Mouse (Mus musculus): ENCODE measurements around the gene Cspg5. TPM values are rescaled to one million over a fixed set of nuclear protein-coding genes. Genes with fewer than 3 reads are reported as not detected.
A peak's percentile ranks its signal among the peaks of the same experiment; 100 is the strongest.

The Cspg5 gene
- polyA plus RNA-seq (2016; fragmentation: Nextera tagmentation; extraction: Ambion mirVana): 0.19 and 0.31 TPM in 2 replicates

GRCm38 (mm10) chr9:110243221-110243833 lies at the start of gene Cspg5:
Gene Cspg5, plus strand, starts transcription at chr9:110243783.
- Histone ChIP-seq H3K9me3 (replicated peaks) (no peaks in the 10 kb centered on the region), H3K4me2 (peak within 1 kb of the TSS; percentile 92), H3K9ac (no peak within 1 kb of the TSS), H3K4me1 (peaks cover 21% of the 10 kb centered on the region), H3K27me3 (replicated peaks) (peaks cover 58% of the 10 kb centered on the region), H3K27ac (no peak within 1 kb of the TSS), H3K4me3 (no peak within 1 kb of the TSS), H3K36me3 (peaks cover 27% of the 10 kb centered on the region)
- 57% methylated on average over 7 of the region's 7 CpGs for WGBS (ENCODE audit: insufficient replicate concordance)
- ATAC-seq: no peak

- Histone ChIP-seq H3K27ac (no peak overlapping the region), H3K9me3 (replicated peaks) (no peaks in the 10 kb centered on the region), H3K4me3 (no peak overlapping the region), H3K36me3 (peaks cover 82% of the 10 kb centered on the region), H3K27me3 (replicated peaks) (no peaks in the 10 kb centered on the region), H3K4me1 (no peaks in the 10 kb centered on the region), H3K4me2 (no peak overlapping the region), H3K9ac (no peak overlapping the region)
- 60% methylated on average over 2 of the region's 2 CpGs for WGBS (ENCODE audit: insufficient replicate concordance)
- ATAC-seq: no peak
Observed at GRCm38 (mm10) chr9:110199870-110200269, 43.7 kb upstream of the Cspg5 start.

GRCm38 (mm10) chr9:110205526-110206404 lies 37.8 kb upstream of the Cspg5 start:
- H3K4me1 ChIP-seq: no peaks in the 10 kb centered on the region
- no peak overlapping the region for H3K9ac ChIP-seq
- ATAC-seq: no peak
- no peak overlapping the region for H3K27ac ChIP-seq
- no peaks in the 10 kb centered on the region for H3K9me3 ChIP-seq (replicated peaks)
- 80% methylated on average over 15 of the region's 15 CpGs for WGBS (ENCODE audit: insufficient replicate concordance)
- H3K27me3 ChIP-seq (replicated peaks): no peaks in the 10 kb centered on the region
- no peak overlapping the region for H3K4me2 ChIP-seq
- peaks cover 90% of the 10 kb centered on the region for H3K36me3 ChIP-seq
- no peak overlapping the region for H3K4me3 ChIP-seq

GRCm38 (mm10) chr9:110206437-110206836 lies 37.1 kb upstream of the Cspg5 start:
- no peak for ATAC-seq
- no peak overlapping the region for H3K9ac ChIP-seq

GRCm38 (mm10) chr9:110208265-110208664 lies 35.3 kb upstream of the Cspg5 start:
- H3K9ac ChIP-seq: no peak overlapping the region
- H3K4me3 ChIP-seq: no peak overlapping the region
- no peaks in the 10 kb centered on the region for H3K27me3 ChIP-seq (replicated peaks)
- H3K36me3 ChIP-seq: peaks cover 91% of the 10 kb centered on the region
- H3K9me3 ChIP-seq (replicated peaks): no peaks in the 10 kb centered on the region
- WGBS (ENCODE audit: insufficient replicate concordance): 72% methylated on average over 7 of the region's 7 CpGs
- no peak overlapping the region for H3K27ac ChIP-seq
- H3K4me1 ChIP-seq: no peaks in the 10 kb centered on the region
- no peak overlapping the region for H3K4me2 ChIP-seq
- no peak for ATAC-seq

More at GRCm38 (mm10) chr9:110206437-110206836, 37.1 kb upstream of the Cspg5 start:
- H3K4me1 ChIP-seq: no peaks in the 10 kb centered on the region
- no peak overlapping the region for H3K27ac ChIP-seq
- peaks cover 91% of the 10 kb centered on the region for H3K36me3 ChIP-seq
- H3K4me3 ChIP-seq: no peak overlapping the region
- no peaks in the 10 kb centered on the region for H3K9me3 ChIP-seq (replicated peaks)
- WGBS (ENCODE audit: insufficient replicate concordance): 84% methylated on average over 2 of the region's 2 CpGs
- H3K4me2 ChIP-seq: no peak overlapping the region
- no peaks in the 10 kb centered on the region for H3K27me3 ChIP-seq (replicated peaks)

GRCm38 (mm10) chr9:110208967-110209366 lies 34.6 kb upstream of the Cspg5 start:
- no peak for ATAC-seq
- H3K36me3 ChIP-seq: peaks cover 91% of the 10 kb centered on the region

GRCm38 (mm10) chr9:110224273-110224672 lies 19.3 kb upstream of the Cspg5 start:
- H3K27me3 ChIP-seq (replicated peaks): no peaks in the 10 kb centered on the region
- ATAC-seq: no peak
- H3K4me2 ChIP-seq: no peak overlapping the region
- H3K4me3 ChIP-seq: no peak overlapping the region
- no peaks in the 10 kb centered on the region for H3K4me1 ChIP-seq
- no peak overlapping the region for H3K9ac ChIP-seq
- H3K9me3 ChIP-seq (replicated peaks): no peaks in the 10 kb centered on the region
- WGBS (ENCODE audit: insufficient replicate concordance): 85% methylated on average over 4 of the region's 4 CpGs
- H3K36me3 ChIP-seq: peaks cover 89% of the 10 kb centered on the region
- H3K27ac ChIP-seq: no peak overlapping the region

More at GRCm38 (mm10) chr9:110208967-110209366, 34.6 kb upstream of the Cspg5 start:
- Histone ChIP-seq H3K4me2 (no peak overlapping the region), H3K27me3 (replicated peaks) (no peaks in the 10 kb centered on the region), H3K4me1 (no peaks in the 10 kb centered on the region), H3K9ac (no peak overlapping the region), H3K27ac (no peak overlapping the region), H3K9me3 (replicated peaks) (no peaks in the 10 kb centered on the region), H3K4me3 (no peak overlapping the region)
- 87% methylated on average over 3 of the region's 3 CpGs for WGBS (ENCODE audit: insufficient replicate concordance)

- Histone ChIP-seq H3K9me3 (replicated peaks) (no peaks in the 10 kb centered on the region), H3K4me1 (no peaks in the 10 kb centered on the region), H3K27me3 (replicated peaks) (no peaks in the 10 kb centered on the region), H3K4me3 (no peak overlapping the region), H3K27ac (no peak overlapping the region), H3K36me3 (peaks cover 88% of the 10 kb centered on the region), H3K9ac (no peak overlapping the region), H3K4me2 (no peak overlapping the region)
- 88% methylated on average over 4 of the region's 4 CpGs for WGBS (ENCODE audit: insufficient replicate concordance)
- ATAC-seq: no peak
Observed at GRCm38 (mm10) chr9:110226191-110226590, 17.4 kb upstream of the Cspg5 start.

- Histone ChIP-seq H3K9me3 (replicated peaks) (no peaks in the 10 kb centered on the region), H3K9ac (no peak overlapping the region), H3K27me3 (replicated peaks) (no peaks in the 10 kb centered on the region), H3K4me3 (no peak overlapping the region), H3K27ac (no peak overlapping the region), H3K36me3 (peaks cover 83% of the 10 kb centered on the region), H3K4me1 (no peaks in the 10 kb centered on the region), H3K4me2 (no peak overlapping the region)
- ATAC-seq: no peak
- 87% methylated on average over 6 of the region's 6 CpGs for WGBS (ENCODE audit: insufficient replicate concordance)
Observed at GRCm38 (mm10) chr9:110228671-110229070, 14.9 kb upstream of the Cspg5 start.

- Histone ChIP-seq H3K27ac (no peak overlapping the region), H3K9ac (no peak overlapping the region), H3K4me3 (no peak overlapping the region), H3K27me3 (replicated peaks) (no peaks in the 10 kb centered on the region), H3K9me3 (replicated peaks) (no peaks in the 10 kb centered on the region), H3K4me2 (no peak overlapping the region), H3K4me1 (no peaks in the 10 kb centered on the region), H3K36me3 (peaks cover 83% of the 10 kb centered on the region)
- no peak for ATAC-seq
- WGBS (ENCODE audit: insufficient replicate concordance): 100% methylated on average over 1 of the region's 1 CpGs
Observed at GRCm38 (mm10) chr9:110229112-110229511, 14.5 kb upstream of the Cspg5 start.

GRCm38 (mm10) chr9:110229566-110230248 lies 13.9 kb upstream of the Cspg5 start:
- WGBS (ENCODE audit: insufficient replicate concordance): 63% methylated on average over 10 of the region's 10 CpGs
- no peak for ATAC-seq
- no peak overlapping the region for H3K4me3 ChIP-seq
- H3K27ac ChIP-seq: no peak overlapping the region
- no peak overlapping the region for H3K9ac ChIP-seq
- H3K36me3 ChIP-seq: peaks cover 83% of the 10 kb centered on the region
- peaks cover 5% of the 10 kb centered on the region for H3K4me1 ChIP-seq
- no peaks in the 10 kb centered on the region for H3K27me3 ChIP-seq (replicated peaks)
- no peak overlapping the region for H3K4me2 ChIP-seq
- H3K9me3 ChIP-seq (replicated peaks): no peaks in the 10 kb centered on the region

Measured in liver, embryonic 12.5 days (tissue).